ENCODE assay signal across 8 mouse cellular contexts in the genomic region with DNA sequence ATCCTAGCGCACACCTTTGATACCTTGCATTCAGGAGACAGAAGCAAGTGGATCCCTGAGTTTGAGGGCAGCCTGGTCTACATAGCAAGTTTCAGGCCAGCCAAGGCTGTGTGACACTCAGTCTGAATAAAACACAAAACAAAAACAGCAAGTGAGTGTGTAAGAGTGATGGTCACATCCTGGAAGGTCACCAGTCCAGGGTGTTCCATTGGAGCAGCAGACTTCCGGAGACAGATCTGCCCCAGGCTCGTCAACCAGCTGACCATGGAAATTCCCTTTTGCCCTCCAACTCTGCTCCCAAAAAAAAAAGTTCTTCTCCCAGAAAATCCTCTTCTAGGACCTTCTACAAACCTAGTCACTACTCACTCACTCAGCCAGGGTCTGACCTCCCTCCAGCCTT. TPM values are rescaled to one million over a fixed set of nuclear protein-coding genes. Genes with fewer than 3 reads are reported as not detected.
DNase-seq lines count a peak whose midpoint lies in the region; ATAC-seq lines count a peak whose summit lies in the region.

No protein-coding gene starts in this region.

- H3K4me2 ChIP-seq in hindbrain, embryonic 13.5 days = peak overlapping the region; percentile 95
- H3K4me2 ChIP-seq in hindbrain, embryonic 14.5 days (replicated peaks) = no peak overlapping the region
- H3K4me2 ChIP-seq in embryonic facial prominence, embryonic 12.5 days (replicated peaks) = peak overlapping the region; percentile 93
- no peak overlapping the region for H3K4me2 ChIP-seq in intestine, embryonic 15.5 days (replicated peaks)

- ATAC-seq in hindbrain, embryonic 13.5 days (ENCODE audit: low FRiP score) = no peak
- no peak for ATAC-seq in hindbrain, embryonic 14.5 days (ENCODE audit: low FRiP score)
- ATAC-seq in embryonic facial prominence, embryonic 12.5 days (ENCODE audit: insufficient number of reproducible peaks, insufficient read depth, low FRiP score, low TSS enrichment) = no peak
- ATAC-seq in intestine, embryonic 15.5 days = no peak

- H3K9me3 ChIP-seq in hindbrain, embryonic 13.5 days = no peaks in the 10 kb centered on the region
- no peaks in the 10 kb centered on the region for H3K9me3 ChIP-seq in hindbrain, embryonic 14.5 days (ENCODE audit: control insufficient read depth, low read length)
- H3K9me3 ChIP-seq in embryonic facial prominence, embryonic 12.5 days = no peaks in the 10 kb centered on the region
- H3K9me3 ChIP-seq in intestine, embryonic 15.5 days = no peaks in the 10 kb centered on the region

- no peak for DNase-seq in hindbrain, embryonic 14.5 days (ENCODE audit: low spot score)
- DNase-seq in kidney, postnatal 14 days = peak; percentile 60
- no peak for DNase-seq in B cell, adult 2 months
- no peak for DNase-seq in layer of hippocampus, adult 18-20 months (ENCODE audit: low spot score in 2 of 2)

- peaks cover 9% of the 10 kb centered on the region for H3K4me1 ChIP-seq in hindbrain, embryonic 13.5 days (replicated peaks)
- H3K4me1 ChIP-seq in hindbrain, embryonic 14.5 days (replicated peaks; ENCODE audit: control insufficient read depth, insufficient read depth, low read length) = peaks cover 6% of the 10 kb centered on the region; the same call in 1 of the 2 replicates
- peaks cover 17% of the 10 kb centered on the region for H3K4me1 ChIP-seq in brown adipose tissue, adult 24 weeks (ENCODE audit: control insufficient read depth, insufficient read depth, insufficient read length, low read length)
- H3K4me1 ChIP-seq in embryonic facial prominence, embryonic 12.5 days = peaks cover 8% of the 10 kb centered on the region
- H3K4me1 ChIP-seq in intestine, embryonic 15.5 days (replicated peaks) = peaks cover 29% of the 10 kb centered on the region

- H3K27me3 ChIP-seq in hindbrain, embryonic 13.5 days = peaks cover 19% of the 10 kb centered on the region; the same call in 1 of the 2 replicates
- H3K27me3 ChIP-seq in hindbrain, embryonic 14.5 days (ENCODE audit: control insufficient read depth, insufficient read depth, low read length) = no peaks in the 10 kb centered on the region
- H3K27me3 ChIP-seq in embryonic facial prominence, embryonic 12.5 days = 0 out of 2 replicates have a peak, but pooled peaks cover 11% of the 10 kb centered on the region
- no peaks in the 10 kb centered on the region for H3K27me3 ChIP-seq in intestine, embryonic 15.5 days (replicated peaks)

- no peak overlapping the region for H3K27ac ChIP-seq in hindbrain, embryonic 13.5 days
- no peak overlapping the region for H3K27ac ChIP-seq in hindbrain, embryonic 14.5 days
- H3K27ac ChIP-seq in brown adipose tissue, adult 24 weeks (replicated peaks; ENCODE audit: low read depth, low read length) = peak overlapping the region; percentile 49
- no peak overlapping the region for H3K27ac ChIP-seq in embryonic facial prominence, embryonic 12.5 days
- no peak overlapping the region for H3K27ac ChIP-seq in intestine, embryonic 15.5 days

- H3K4me3 ChIP-seq in hindbrain, embryonic 13.5 days = no peak overlapping the region
- no peak overlapping the region; the same call in 1 of the 2 replicates for H3K4me3 ChIP-seq in hindbrain, embryonic 14.5 days (replicated peaks; ENCODE audit: low read length)
- H3K4me3 ChIP-seq in brown adipose tissue, adult 24 weeks (ENCODE audit: insufficient read depth, low read depth, low read length) = no peak overlapping the region
- no peak overlapping the region for H3K4me3 ChIP-seq in embryonic facial prominence, embryonic 12.5 days
- H3K4me3 ChIP-seq in intestine, embryonic 15.5 days (replicated peaks) = no peak overlapping the region

- H3K36me3 ChIP-seq in hindbrain, embryonic 13.5 days = no peaks in the 10 kb centered on the region
- H3K36me3 ChIP-seq in hindbrain, embryonic 14.5 days (replicated peaks; ENCODE audit: control insufficient read depth, insufficient read depth) = no peaks in the 10 kb centered on the region
- no peaks in the 10 kb centered on the region for H3K36me3 ChIP-seq in embryonic facial prominence, embryonic 12.5 days
- H3K36me3 ChIP-seq in intestine, embryonic 15.5 days = no peaks in the 10 kb centered on the region

- 85% methylated on average over 3 of the region's 3 CpGs for WGBS in hindbrain, embryonic 13.5 days
- 73% methylated on average over 3 of the region's 3 CpGs for WGBS in hindbrain, embryonic 14.5 days
- 68% methylated on average over 3 of the region's 3 CpGs for WGBS in embryonic facial prominence, embryonic 12.5 days
- 83% methylated on average over 3 of the region's 3 CpGs for WGBS in intestine, embryonic 15.5 days

- no peak overlapping the region for H3K9ac ChIP-seq in hindbrain, embryonic 13.5 days
- H3K9ac ChIP-seq in hindbrain, embryonic 14.5 days = no peak overlapping the region
- H3K9ac ChIP-seq in embryonic facial prominence, embryonic 12.5 days = no peak overlapping the region
- no peak overlapping the region for H3K9ac ChIP-seq in intestine, embryonic 15.5 days

RNA-seq across cellular contexts. Expression of gene Tspan15, which starts 0.8 kb away (rescaled TPM):
- polyA plus RNA-seq in hindbrain, embryonic 13.5 days (2015; fragmentation: Nextera tagmentation; extraction: Ambion mirVana) = 20.6 and 22.1 TPM in 2 replicates
- polyA plus RNA-seq in hindbrain, embryonic 14.5 days (2014; fragmentation: Nextera tagmentation; extraction: Ambion mirVana) = 14.5 and 14.6 TPM in 2 replicates
- polyA plus RNA-seq in brown adipose tissue, adult 24 weeks (2012; ENCODE audit: insufficient read depth, insufficient read length, missing spikeins) = 16.2 and 21.8 TPM in 2 replicates
- polyA plus RNA-seq in embryonic facial prominence, embryonic 12.5 days (2016; fragmentation: Nextera tagmentation; extraction: Ambion mirVana) = 19.0 and 19.5 TPM in 2 replicates
- polyA plus RNA-seq in intestine, embryonic 15.5 days (2015; fragmentation: Nextera tagmentation; extraction: Ambion mirVana) = 57.0 and 66.9 TPM in 2 replicates
- 10 to 100 TPM; 16.0 to 18.5 TPM for total RNA-seq in layer of hippocampus, adult 18-20 months (2021)

RNA-seq across cellular contexts. Expression of gene Tacr2, which starts 20.4 kb away (rescaled TPM):
- polyA plus RNA-seq in hindbrain, embryonic 13.5 days (2015; fragmentation: Nextera tagmentation; extraction: Ambion mirVana) = not detected in 2 replicates
- 0.12 and 0.19 TPM in 2 replicates for polyA plus RNA-seq in hindbrain, embryonic 14.5 days (2014; fragmentation: Nextera tagmentation; extraction: Ambion mirVana)
- polyA plus RNA-seq in brown adipose tissue, adult 24 weeks (2012; ENCODE audit: insufficient read depth, insufficient read length, missing spikeins) = not detected in 2 replicates
- not detected in 2 replicates for polyA plus RNA-seq in embryonic facial prominence, embryonic 12.5 days (2016; fragmentation: Nextera tagmentation; extraction: Ambion mirVana)
- 0.44 and 0.72 TPM in 2 replicates for polyA plus RNA-seq in intestine, embryonic 15.5 days (2015; fragmentation: Nextera tagmentation; extraction: Ambion mirVana)
- under 1 TPM; 0.23 to 0.27 TPM for total RNA-seq in layer of hippocampus, adult 18-20 months (2021)

Comparison
In these comparisons a context has a peak if more than half of its experiments do, and no peak if none do; other contexts are left out.
1. H3K4me2 ChIP-seq: peak in hindbrain, embryonic 13.5 days (single experiment) and embryonic facial prominence, embryonic 12.5 days (single experiment); none in hindbrain, embryonic 14.5 days (single experiment) and intestine, embryonic 15.5 days (single experiment).